In genomic region chr11:50226406-50226805, GRCm38 (mm10) we compare ENCODE assay signal across 1 mouse cellular context.
TF ChIP-seq lines count a peak whose summit lies in the region.

No protein-coding gene starts in this region.

TF ChIP-seq in MEL, 35 proteins besides CTCF, POLR2A, EP300 and RAD21 (continued from another document):
- TF ChIP-seq POLR2AphosphoS5 (IDR thresholded peaks at IDR 0.05; ENCODE audit: borderline replicate concordance, low read depth, low read length): no peak
- TF ChIP-seq SMC3 (IDR thresholded peaks at IDR 0.05; ENCODE audit: low read depth, low read length): no peak
- TF ChIP-seq ZNF384 (IDR thresholded peaks at IDR 0.05; ENCODE audit: low read depth, low read length): no peak
- no peak for TF ChIP-seq NRF1 (IDR thresholded peaks at IDR 0.05; ENCODE audit: insufficient read depth, low read depth, low read length, poor library complexity, severe bottlenecking)
- TF ChIP-seq RCOR1 (IDR thresholded peaks at IDR 0.05; ENCODE audit: low read depth, low read length): no peak
- no peak for TF ChIP-seq MXI1 (IDR thresholded peaks at IDR 0.05; ENCODE audit: low read depth, low read length)
- TF ChIP-seq MAZ (IDR thresholded peaks at IDR 0.05; ENCODE audit: low read depth, low read length): no peak
- TF ChIP-seq TBP (IDR thresholded peaks at IDR 0.05; ENCODE audit: low read depth, low read length): no peak
- TF ChIP-seq MEF2A (IDR thresholded peaks at IDR 0.05; ENCODE audit: extremely low read depth, insufficient replicate concordance, low read depth, low read length, poor library complexity, severe bottlenecking): no peak
- TF ChIP-seq MYC (IDR thresholded peaks at IDR 0.05; ENCODE audit: low read depth, low read length): no peak
- TF ChIP-seq SIN3A (IDR thresholded peaks at IDR 0.05; ENCODE audit: low read length): no peak
- TF ChIP-seq ZKSCAN1 (IDR thresholded peaks at IDR 0.05; ENCODE audit: low read depth, low read length): no peak
- no peak for TF ChIP-seq ELF1 (IDR thresholded peaks at IDR 0.05; ENCODE audit: low read depth, low read length)
- no peak for TF ChIP-seq MYB (IDR thresholded peaks at IDR 0.05; ENCODE audit: low read depth, low read length)
